Mouse (Mus musculus) cerebellum, adult 8-10 months (tissue): ENCODE results near the gene Fam19a5.

Experiments
- DNase-seq: peaks from one replicate; pipeline ENCODE4 v3.0.0; 2022

Gene Fam19a5

DNA sequence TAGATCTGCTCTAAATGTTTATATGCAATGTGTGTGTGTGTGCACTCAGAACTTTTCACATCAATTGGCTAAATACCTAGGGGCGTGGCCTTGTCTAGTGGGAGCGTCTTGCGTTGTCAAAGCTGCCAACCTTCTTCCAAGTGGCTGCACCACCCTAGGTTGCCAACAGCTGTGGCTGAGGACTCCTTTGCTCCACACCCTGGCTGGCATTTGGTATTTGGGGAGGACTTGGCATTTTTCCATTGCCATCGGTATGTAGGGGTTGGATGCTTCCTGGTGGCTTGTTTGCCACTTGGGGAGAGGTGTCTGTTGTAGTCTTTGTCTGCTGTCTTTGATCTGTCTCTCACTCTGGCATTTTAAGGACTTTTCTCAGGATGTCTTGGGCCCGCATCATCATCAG, 124.0 kb downstream of the Fam19a5 start:
- no peak for DNase-seq

DNA sequence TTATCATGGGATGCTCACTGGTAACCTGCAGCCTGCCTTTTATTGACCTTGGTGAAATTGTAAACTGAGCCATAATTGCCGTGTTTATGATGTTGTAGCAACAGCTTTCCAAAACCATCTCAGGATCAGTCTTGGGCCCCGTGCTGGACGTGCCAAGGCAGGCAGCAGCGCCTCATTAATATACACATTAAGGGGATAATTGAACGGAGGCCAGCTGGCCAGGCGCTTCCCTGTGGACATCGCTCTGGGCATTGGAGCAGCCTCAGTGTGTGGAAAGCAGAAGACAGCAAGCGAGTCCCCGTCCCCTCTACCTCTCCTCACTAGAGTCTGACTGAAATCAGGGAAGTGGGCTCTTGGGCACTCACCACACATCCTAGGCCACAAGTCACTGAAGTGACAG, 127.8 kb downstream of the Fam19a5 start:
- DNase-seq, result no peak

DNA sequence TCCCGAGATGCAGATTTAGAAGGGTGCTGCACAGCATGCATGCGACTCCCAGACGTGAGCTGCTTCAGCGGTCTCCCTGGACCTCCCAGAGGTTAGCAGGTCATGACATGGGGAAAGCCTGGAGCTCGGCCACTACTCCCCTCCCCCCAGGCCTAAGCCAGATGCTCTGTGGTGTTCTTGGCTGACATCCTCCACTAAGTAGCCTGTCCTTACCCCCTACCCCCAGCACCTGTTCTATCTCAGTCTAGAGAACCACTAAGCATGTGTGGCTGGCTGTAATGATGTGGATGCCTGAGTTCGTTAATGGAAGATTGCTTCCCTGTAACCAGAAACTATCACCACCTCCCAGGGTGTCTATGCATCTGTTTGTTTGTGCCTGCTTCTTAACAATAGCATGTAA, 134.6 kb downstream of the Fam19a5 start:
- no peak for DNase-seq

DNA sequence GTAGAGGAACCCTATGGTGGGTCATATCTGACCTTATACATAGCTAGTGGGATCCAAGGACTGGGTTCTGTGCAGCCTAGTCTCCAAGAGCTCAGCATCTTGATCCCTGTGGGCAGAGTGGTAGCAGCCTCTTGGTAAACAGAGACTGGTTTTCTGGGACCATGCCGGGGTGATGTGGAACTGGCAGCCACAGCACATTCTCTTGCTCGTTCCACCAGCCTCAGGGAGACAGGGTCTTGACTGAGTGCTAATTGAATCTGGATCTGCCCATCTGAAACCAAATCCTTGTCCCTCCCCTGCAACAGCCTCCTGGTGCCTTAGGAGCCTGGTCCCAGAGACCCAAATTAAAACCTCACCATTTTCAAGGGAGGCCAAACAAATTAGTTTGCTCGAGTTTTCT, 138.3 kb downstream of the Fam19a5 start:
- no peak for DNase-seq

DNA sequence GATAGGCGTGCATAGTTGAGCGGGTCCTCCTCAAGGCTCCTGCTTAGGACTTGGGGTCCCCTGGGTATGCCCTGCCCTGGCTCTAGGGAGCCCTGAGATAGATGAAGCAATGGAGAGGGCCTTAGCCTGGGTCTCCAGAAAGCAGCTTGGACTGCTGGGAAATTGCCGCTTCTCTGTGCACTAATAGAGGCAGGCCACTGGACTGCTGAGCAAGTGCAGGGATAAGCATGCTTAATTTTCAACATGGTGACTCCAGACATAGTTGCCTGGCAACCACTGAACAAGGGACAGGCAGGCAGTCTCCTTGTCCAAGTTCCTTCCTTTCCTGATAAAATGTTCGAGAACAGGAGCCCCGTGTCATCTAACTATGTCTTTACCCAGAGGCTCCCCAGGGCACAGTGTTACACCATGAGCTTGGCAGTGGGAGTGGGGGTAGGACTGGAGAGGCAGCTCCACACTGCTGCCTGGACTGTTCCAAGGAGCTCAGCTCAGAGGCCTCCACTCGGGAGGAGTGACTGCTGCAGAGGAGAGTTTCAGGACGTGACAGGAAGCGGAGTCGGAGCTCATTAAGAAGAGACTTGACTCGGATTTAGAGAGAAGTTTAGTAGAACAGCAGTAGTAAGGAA, 142.4 kb downstream of the Fam19a5 start:
- no peak for DNase-seq

DNA sequence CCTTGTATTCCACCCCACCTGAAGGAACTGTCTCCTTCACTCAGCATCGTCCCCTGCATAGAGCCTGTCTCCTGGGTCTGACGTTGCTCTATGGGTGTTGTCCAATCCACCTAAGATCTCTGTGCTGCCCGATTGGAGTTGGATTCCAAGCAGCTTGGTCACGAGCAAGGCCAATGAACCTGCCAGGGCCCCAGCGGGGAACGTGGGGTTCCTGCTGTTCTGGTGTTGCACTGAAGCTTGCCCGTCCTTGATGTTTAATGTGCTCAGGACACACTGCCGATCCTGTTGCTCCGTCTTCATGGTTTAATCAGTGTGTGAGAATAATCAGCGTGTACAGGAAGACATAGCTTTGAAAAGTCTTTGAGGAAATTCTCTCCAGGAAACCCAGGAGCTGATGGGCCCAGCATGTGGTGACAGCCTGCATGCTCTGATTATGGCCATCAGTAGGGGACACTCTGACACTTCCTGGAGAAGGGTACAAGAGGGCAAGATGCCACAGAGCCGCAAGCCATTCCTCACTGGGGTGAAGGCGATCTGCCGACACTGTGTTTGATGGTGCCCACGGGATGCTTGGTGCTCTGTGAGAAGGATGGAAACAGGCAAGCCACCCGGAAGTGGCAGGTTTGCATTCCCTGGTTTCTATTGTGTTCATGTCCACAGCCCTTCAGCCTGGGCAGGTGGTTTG, 147.3 kb downstream of the Fam19a5 start:
- peak; percentile 33 for DNase-seq

DNA sequence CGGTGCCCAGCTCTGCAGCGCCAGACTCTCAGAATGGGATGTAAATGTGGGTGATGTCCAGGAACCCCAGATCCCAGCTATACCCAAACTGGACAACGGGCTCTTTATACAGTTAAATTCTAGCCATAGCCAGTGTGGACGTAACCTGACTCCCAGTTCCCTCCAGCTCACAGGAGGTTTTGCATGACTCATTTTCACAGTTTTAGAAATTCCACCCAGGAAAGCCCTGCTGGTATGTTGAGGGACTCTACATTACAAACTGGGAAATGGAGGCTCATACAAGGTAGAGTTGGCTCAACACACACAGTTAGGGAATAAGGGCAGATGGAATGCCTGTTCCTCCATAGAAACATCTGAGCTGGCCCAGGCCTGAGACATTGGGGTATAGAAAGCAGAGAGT, 147.9 kb downstream of the Fam19a5 start:
- no peak for DNase-seq

DNA sequence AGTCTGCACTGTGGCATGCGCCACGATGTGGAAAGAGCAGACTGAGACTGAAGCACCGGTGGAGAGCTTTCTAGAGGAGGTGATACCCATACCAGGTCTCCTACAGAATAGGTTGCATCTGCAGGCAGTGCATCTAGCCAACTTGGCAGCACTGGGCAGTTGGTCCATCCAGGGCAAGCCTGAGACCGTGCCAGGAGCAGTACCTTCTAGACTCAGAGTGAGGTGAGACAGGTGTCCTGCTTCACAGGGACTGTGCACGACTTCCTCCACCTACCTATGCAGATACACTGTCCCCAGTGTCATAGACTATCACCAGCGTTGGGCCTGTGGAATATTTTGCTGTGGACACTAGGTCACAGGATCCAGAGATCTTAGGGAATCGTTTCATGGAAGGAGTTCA, 148.3 kb downstream of the Fam19a5 start:
- peak; percentile 75 for DNase-seq

DNA sequence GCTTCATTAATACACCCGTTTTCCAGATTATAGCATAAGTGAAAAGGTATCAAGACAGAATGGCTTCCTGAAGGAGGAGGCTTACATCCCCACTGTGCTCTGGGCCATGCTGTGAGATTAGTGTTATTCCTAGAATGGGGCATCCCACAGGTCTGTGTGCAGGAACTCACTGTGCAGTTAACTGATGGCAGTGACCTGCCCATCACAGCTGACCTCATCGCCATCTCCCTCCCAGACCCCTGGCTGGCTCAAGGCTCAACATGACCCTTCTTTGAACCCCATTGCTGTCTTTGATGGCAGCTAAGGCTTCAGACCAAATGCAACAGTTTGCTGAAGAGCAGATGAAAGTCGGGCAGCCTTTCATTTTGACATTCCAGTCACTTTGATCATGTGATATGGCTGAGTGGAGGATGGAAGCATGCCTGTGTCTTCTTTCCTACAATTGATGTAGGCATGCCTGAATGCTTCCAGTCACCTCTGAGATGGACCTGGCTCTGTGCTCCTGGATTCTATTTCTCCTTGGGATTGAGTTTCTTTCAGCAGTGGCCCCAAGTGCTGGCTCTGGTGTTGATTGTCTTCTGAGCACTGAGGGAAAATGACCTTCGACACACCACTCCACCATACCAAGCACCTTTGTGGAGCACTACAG, 148.9 kb downstream of the Fam19a5 start:
- no peak for DNase-seq

DNA sequence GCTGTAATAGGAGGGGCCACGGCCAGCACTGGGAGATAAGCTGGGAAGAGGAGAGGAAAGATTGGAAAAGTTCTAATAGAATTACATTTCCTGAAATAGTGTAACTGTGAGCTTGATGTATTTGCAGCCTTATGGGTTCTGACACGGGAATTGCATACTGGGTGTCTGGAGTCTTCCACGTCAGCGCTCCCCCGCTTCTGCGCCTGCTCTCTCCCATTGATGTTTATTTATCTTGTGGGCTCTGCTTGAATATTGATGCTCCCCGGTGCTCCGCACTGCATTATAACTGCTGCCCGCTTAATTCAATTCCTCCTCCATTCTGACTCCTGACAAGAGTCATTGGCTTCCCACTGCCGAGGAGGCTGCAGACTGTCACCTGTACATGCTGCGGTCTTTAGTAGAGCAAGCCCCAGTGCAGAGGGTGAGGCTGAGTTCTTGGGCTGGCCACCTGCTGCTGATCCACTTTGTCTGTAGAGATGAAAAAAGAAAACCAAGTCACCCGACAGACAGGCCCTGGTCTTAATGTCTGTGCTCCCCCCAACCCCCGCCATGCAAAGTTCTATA, 153.4 kb downstream of the Fam19a5 start:
- DNase-seq, result no peak

DNA sequence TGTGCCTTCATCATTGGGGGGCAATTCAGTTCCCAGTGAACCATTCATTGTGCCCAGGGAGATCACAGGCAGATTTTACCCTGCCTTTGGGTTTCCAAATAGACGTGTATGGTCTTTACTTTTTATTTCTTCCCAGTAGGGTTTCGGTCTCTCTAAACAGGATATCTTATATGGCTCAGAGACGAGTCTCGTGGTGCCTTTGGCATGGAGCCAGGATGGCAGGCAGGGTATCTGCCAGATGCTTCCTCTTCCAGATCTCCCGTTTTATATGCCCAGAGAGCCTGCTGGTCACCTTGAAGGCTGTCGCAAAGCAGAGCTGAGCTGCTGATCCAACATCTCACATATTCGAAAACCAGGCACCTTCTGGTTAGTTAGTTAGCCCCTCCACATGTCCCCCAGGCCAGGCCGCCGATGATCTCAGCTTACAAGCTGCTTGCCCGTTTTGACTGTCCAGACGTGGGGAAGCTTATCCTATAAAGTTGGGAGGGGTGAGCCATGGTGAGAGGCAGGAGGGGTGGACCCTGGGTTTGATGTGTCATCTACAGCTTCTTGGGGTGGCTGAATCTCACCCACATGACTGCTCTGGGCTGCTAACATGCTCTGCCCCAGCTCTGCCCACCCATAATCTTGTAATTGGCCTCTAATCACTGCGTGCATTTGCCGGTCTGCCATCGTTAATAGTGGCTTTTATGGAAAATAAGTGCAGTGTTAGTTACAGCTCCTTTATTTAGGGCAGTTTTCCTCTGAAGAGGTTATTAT, 154.6 kb downstream of the Fam19a5 start:
- DNase-seq, result peak; percentile 28

DNA sequence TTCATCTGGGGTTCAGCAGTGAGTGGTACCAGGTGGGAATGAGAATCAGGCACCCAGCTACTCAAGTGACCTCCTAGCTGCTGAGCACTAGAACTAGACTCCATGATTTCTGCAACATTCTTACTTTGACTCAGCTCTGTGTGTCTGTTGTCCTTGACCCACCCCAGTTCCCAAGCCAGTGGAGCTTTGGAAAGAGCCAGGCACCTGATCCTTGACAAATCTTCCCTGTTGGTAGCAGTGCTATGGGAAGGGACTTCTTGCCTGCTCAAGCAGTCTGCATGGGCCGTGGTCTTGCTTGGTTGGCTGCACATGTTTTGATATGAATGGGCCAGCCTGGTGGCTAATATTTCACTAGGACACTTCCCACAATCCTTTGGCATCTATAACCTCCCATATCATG, 158.7 kb downstream of the Fam19a5 start:
- DNase-seq, result no peak

DNA sequence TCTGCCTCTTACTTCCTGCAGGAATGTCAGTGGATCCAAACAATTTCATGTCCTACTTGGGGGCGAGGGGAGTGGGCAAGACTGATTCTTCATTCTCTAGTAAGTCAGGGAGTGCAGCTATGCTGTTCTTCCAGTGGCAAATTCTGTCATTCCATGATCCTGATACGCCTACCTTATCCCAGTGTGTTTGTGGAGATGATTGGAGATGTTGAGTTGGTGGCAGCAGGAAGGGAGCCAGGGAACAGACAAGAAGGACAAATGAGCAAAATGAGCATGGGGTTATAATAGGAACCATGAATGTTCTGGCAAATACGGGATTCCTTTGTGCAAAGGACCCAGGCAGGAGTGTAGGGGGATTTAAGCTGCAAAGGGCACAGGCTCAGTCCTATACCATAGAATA, 159.2 kb downstream of the Fam19a5 start:
- DNase-seq, result no peak

DNA sequence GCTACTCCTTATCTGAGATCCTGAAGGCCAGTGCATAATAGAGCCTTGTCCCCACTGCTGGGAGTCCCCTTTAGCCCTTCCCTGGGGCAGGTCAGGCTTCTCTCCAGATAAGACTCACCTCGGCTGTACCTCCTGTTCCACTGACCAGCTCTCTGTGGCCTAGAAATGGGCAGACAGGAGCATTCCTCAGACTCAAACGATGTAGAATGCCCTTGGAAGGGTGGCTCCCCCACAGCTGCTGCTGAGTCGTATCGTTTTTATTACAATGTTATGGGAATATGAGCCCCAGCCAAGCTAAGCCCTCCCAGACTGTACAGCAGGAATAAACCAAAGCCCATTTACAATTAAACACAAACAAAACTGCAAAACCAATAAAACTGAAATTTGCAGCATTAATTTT, 167.7 kb downstream of the Fam19a5 start:
- no peak for DNase-seq

DNA sequence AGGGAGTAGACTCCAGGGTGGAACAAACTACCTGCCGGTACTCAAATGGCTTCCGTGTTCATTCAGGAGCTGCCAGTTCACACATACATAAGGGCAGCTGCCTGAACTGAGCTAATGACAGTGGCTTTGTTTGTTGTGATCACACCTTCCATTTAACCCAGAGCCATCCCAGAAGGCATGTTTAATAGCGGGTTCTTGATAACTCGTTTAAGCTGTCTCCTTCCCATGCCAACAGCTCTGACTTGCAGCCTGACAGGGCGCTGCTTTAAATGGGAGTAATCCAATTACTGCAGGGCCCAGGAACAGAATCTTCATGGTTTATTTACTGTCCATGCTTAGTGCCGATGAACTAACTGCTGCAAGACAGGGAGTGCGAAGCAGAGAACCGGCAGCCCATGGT, 168.1 kb downstream of the Fam19a5 start:
- no peak for DNase-seq

DNA sequence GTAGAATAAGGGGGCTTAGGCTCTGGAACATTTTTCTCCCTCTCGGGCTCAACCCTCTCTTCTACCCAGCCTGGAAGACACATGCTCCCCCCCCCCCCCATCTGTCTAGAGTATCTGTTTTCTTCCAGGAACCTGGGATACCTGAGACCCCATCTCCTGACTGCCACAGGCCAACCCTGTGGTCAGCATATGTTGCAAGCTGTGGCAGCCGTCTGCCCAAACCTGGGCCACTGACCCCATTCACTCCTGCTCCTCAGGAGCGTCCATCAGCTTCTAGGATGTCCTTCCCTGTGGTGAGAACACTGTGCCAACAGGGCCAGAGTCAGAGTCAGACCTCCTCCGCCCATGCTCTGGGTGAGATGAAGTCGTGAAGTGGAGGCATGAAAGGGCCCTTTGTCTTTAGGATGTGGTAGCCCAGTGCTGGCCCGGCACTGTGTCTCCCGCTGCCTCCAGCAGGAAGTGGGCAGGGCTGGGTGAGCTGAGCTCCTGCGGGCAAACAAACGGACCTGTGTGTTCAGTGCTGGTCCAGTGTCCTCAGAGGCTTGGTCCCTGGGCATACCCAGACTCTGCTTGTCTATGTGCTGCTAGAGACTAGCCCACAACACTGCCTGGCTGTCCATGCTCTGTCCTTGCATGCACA, 171.1 kb downstream of the Fam19a5 start:
- DNase-seq, result peak; percentile 25

DNA sequence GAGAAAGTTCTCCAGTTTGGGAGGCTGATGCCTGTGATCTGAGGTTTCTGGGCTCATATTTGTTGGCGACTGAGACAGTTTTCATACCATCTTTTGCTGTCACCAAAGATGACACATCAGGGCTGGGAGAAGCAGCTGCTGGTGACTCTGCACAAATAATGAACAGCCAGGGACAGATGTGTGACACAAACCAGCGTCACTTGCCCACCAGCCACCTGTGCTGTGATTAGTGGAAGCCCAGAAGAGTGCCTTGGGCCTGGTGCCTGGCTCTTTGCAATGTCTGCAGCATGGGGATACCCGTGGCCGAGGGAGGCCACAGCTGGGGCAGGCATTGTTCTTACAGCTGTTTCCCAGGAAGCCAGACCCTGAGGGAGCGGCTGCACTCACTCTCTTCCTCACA, 173.0 kb downstream of the Fam19a5 start:
- DNase-seq, result no peak

DNA sequence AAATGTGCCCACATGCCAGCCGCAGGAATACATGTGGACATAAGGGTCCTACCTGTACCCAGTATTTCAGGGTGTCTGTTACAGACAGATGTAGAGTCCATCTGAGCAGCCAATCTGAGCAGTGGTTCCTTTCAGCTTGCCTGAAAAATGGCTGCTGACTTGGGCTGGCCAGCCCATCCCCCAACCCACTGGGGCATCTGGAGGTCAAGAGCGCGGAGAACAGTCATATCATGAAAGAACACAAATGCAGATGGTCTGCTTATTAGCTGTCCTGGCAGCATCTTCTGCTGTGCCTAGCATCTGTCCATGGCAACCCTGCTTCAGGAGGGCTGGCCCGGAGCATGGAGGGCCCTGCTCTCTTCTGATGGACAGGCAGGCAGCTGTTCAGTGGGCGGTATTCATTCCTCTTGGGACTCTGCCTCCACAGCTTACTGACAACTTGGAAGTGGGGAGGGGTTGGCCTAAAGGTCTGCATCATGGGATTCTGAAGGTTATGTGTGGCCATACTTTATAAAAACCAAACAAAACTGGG, 179.4 kb downstream of the Fam19a5 start:
- DNase-seq, result no peak

DNA sequence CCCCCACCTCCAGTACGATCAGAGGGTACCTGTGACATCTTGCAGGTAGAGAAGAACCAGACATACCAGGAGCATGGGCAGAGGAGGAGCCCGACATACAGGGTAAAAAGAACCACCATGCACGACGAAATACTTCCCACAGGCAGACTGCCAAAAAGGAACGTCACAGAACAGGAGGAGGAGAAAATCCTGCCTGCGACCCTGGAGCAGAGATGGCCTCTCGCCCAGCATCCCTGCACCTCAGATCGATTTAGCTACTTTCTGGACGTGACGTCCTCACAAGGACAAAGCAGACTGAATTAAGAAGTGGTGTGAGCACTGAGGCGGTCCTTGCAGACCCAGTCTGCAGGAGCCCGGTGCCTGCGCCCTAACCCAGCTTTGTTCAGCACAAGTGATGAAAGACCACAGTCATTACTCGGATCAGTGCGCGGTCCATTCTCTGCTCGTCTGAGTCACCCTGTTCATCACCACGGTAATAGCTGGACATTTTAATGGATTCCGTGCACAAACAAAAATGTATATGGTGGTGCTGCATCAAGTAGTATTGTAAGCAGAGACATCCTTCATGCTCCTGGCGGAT, 182.6 kb downstream of the Fam19a5 start:
- no peak for DNase-seq

DNA sequence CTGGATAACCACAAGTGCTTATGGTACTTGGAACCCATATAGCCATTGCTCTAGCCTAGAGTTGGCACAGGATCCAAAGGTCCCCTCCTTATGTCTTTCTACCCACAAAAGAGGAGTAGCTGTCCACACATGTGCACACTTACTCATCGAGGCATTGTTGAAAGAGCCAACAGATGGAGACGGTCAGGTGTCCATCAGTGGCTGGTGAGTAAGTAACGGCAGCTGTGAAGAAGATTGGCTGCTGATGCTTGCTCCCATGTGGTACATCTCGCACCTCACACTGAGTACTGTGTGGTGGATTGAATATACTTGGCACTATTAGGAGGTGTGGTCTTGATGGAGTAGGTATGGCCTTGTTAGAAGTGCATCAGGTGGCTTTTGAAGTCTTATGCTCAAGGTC, 192.2 kb downstream of the Fam19a5 start:
- DNase-seq, result no peak

DNA sequence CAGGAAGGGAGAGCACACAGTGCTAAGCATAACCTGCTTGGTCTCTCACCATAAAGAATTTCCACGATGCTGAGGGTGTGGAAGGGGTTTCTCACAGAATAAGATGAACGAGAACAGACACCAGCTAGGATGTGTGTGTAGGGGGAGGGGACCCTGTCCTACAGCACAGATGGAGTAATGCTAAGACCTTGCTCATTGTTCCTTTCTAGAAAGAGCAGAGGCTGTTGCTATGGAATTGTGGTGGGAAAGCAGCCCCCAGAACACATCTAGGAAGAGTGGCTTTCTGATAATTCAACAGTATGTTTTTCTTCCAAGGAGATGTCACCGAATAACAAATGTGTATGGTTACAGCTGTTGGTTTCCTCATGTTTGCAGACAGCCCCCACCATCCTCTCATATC, 211.4 kb downstream of the Fam19a5 start:
- DNase-seq, result no peak

DNA sequence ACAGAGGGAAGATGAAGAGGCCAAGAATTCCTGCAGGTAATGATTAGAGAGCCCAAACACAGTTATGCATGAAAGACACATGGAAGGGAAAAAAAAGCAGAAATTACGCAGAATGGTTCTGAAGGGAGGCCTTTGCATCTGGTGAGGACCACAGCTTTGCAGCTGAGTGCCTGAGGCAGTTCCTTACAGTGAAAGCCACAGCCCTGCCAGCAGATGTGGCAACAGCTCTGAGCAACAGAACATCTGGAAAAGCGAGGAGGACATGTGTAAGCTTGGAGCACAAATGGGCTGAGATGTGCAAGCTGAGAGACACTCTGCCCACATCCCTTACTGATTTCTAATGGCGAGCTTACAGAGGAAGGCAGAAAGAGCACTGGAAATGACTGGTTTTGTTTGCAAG, 221.8 kb downstream of the Fam19a5 start:
- no peak for DNase-seq
